Mouse (Mus musculus): ENCODE data around the gene Plrg1. TPM values are rescaled to one million over a fixed set of nuclear protein-coding genes. Genes with fewer than 3 reads are reported as not detected.

The Plrg1 gene
- total RNA-seq (2023), result 64.1 TPM

GRCm38 (mm10) chr3:83055281-83056038, at the start of gene Plrg1:
Gene Plrg1 (plus strand): TSS chr3:83055522.

GRCm38 (mm10) chr3:83007557-83007956, 47.8 kb upstream of the Plrg1 start, which contains the start of gene Fgg:
Gene Fgg (plus strand): TSS chr3:83007724.

DNA sequence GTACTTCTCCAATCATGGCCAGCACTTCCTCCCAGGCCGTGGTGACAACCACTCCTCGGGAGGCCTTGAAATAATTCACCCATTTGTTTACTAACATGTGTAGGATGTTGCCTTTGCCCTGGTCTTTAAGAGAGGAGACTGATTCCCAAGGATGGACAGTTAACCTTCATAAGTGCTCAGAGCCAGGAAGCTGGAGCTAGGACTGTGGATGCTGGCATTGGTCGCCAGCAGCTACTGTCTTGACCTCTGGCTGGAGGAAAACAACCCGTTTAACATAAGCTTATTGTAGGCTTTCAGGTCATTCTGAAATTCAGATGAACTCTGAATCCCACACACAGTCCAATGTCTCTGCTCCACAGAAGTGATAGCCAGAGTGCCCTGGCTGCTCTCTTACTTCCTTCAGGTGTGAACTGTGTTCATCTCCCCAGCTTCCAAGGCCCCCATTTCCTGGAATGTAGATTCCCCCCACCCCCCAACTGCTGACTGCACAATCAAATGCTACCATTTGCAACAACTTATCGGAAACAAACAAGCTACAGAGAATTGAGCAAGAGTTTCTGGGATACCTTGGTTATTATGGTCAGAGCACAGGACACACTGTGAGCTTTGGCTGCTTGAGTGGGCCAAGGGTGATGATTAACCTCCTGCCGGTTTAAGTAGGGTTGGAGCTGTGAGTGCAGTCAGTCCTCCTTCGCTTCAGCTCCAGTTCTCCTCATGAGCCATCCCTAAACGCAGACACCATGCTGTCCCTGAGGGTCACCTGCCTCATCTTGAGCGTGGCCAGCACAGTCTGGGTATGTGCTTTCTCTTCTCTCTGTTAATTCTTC, 29.6 kb upstream of the Plrg1 start, which contains the start of gene Fga:
Gene Fga, plus strand, starts transcription at position 602 of the 827 bp plus-strand sequence.

DNA sequence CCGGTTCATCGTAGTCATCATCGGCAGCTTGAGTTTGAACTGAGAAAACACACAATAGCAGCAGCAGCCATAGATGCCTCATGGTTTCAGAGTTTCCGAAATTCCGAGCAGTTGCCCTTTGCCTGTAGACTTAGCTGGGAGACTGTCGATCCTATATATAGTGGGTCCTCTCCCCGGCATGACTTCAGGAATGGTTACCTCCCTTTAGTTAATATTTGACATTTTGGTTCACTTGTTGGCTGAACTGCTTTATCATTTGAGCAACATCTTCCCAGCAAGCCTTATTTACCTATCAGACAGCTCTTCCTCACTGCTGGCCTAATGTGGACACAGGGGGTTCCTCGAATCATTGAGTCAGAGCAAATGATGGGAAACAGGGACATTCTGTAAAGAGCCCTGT, 5.6 kb upstream of the Plrg1 start, which contains the start of gene Fgb:
Gene Fgb, minus strand, starts transcription at position 184 of the 400 bp plus-strand sequence.

Other genes with a start within 250 kb of the Plrg1 start
- gene Rbm46, start 179.0 kb upstream of the Plrg1 start, total RNA-seq (2023), result not detected
- not detected for gene Lrat, start 151.5 kb upstream of the Plrg1 start, total RNA-seq (2023)
- gene Fgg, start 47.8 kb upstream of the Plrg1 start, total RNA-seq (2023), result not detected
- not detected for gene Fga, start 29.4 kb upstream of the Plrg1 start, total RNA-seq (2023)
- not detected for gene Fgb, start 5.7 kb upstream of the Plrg1 start, total RNA-seq (2023)
- not detected for gene Dchs2, start 72.4 kb downstream of the Plrg1 start, total RNA-seq (2023)